Mouse (Mus musculus): ENCODE results near the gene Tnnt1. TPM values are rescaled to one million over a fixed set of nuclear protein-coding genes. Genes with fewer than 3 reads are reported as not detected.
A peak's percentile ranks its signal among the peaks of the same experiment; 100 is the strongest.
"Not testable (repeated sequence)": the region's sequence is repeated elsewhere in the genome, so short reads cannot be mapped to it uniquely, and the experiment has no call there.

Tnnt1 gene
- polyA plus RNA-seq, 1 experiment from 2014 or later: 229 TPM

DNA sequence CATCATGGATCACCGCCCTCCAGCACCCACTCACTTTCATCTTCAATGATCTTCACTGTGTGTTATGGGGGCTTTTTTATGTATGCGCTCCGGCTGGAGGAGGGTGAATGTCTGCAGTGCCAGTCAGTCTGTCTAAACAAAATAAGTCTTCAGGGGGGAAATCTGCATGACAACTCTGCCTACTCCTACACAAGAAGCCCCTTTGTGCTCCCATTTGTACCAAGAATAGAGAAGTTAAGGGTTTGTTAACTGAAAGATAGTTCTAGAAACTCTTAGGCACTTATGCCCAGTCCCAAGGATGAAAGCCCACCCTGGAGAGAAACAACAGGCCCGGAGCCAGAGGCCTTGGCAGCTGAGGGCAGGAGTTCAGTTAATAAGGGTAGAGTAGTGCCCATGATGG, 20.2 kb upstream of the Tnnt1 start:
- Histone ChIP-seq H3K4me2 (no peak overlapping the region), H3K4me1 (peaks cover 12% of the 10 kb centered on the region), H3K36me3 (no peaks in the 10 kb centered on the region), H3K9ac (no peak overlapping the region), H3K27me3 (0 out of 2 replicates have a peak, but pooled peaks cover 4% of the 10 kb centered on the region), H3K27ac (no peak overlapping the region), H3K9me3 (no peaks in the 10 kb centered on the region), H3K4me3 (no peak overlapping the region)
- no peak for ATAC-seq (ENCODE audit: insufficient number of reproducible peaks, low FRiP score, low TSS enrichment, low read depth)
- WGBS: 90% methylated on average over 4 of the region's 4 CpGs

DNA sequence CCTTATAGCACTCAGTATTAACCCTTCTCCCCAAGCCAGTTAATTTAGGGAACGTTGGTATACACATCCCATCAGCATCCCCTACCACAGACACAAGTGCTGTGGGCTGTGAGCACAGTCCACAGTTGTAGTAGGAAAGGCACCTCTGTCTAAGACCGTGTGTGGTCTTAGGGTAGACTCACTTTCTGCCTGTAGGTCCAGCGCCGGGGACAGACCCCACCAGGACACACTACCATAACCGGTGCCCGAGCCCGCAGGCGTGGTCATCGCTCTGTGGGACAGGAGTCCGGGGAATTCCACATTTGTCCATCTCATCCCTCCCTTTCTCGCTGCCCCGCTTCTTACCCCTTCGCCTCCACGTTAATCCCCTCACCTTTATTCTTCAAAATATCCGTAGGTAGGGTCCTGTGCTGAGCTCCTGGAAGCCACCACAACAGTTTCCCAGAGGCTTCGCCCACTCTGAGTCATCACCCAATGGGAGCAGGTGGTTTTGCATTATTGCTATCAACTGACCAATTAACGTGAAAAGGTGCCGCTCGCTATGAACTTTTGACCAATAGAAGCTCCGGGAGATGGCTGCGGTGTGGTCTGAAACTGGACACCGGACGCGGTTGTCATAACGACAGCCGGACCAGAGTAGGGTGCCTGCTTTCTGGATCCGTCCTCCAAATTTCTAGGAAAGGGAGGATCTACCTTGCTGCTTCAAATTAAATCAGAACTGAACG, 16.0 kb upstream of the Tnnt1 start, which contains the start of gene Dnaaf3:
Gene Dnaaf3 (minus strand): TSS at position 449 of the 725 bp plus-strand sequence.
- H3K4me2 ChIP-seq: peak within 1 kb of the TSS; percentile 54
- 0 out of 2 replicates have a peak, but pooled peaks cover 4% of the 10 kb centered on the region for H3K27me3 ChIP-seq
- H3K4me1 ChIP-seq: peaks cover 15% of the 10 kb centered on the region
- no peaks in the 10 kb centered on the region for H3K36me3 ChIP-seq
- H3K4me3 ChIP-seq: peak within 1 kb of the TSS; percentile 37
- no peak within 1 kb of the TSS for H3K27ac ChIP-seq
- WGBS: 3% methylated on average over 28 of the region's 28 CpGs
- H3K9ac ChIP-seq: no peak within 1 kb of the TSS; the same call in 1 of the 2 replicates
- ATAC-seq (ENCODE audit: insufficient number of reproducible peaks, low FRiP score, low TSS enrichment, low read depth): peak; percentile 69
- no peaks in the 10 kb centered on the region for H3K9me3 ChIP-seq

DNA sequence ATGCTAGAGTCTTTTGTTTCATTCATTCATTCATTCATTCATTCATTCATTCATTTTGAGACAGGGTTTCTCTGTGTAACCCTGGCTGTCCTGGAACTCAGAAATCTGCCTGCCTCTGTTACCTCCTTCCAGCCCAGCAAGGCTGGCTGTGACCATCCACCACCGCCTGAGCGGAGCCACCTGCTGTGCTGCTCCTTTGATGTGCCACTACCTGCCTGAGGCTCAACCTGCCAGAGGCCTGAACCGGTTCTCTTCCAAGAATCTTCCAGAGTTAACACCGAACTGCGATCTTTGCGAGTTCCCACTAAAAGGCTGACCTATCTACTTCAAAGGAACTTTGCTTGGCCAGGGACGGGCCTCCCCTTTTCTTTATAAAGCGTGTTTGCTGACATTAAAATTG, 14.0 kb upstream of the Tnnt1 start:
- not testable (repeated sequence) for ATAC-seq (ENCODE audit: insufficient number of reproducible peaks, low FRiP score, low TSS enrichment, low read depth); H3K4me2 ChIP-seq; H3K27me3 ChIP-seq; H3K4me3 ChIP-seq; H3K36me3 ChIP-seq; H3K27ac ChIP-seq; H3K9ac ChIP-seq; H3K9me3 ChIP-seq
- 30% methylated on average over 8 of the region's 8 CpGs for WGBS
- peaks cover 28% of the 10 kb centered on the region for H3K4me1 ChIP-seq

DNA sequence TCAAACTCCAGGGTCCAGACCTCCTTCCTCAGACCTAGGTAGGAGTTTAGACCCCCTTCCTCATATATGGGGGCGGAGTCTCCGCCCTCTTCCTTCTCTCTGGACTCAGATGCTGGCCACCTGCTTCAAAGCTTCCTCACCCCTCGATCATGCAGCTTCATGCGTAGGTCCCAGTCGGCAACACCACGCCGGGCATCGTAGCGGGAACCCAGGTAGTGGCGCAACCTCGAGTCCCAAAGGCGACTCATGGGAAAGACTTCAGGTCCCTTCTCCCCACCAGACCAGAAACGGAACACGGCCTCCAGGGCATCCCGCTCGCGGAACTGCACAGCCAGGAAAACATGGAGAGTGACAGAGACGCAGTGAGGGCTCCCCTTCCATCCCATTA, 11.1 kb upstream of the Tnnt1 start:
- Histone ChIP-seq H3K4me2 (peak overlapping the region; percentile 66), H3K36me3 (no peaks in the 10 kb centered on the region), H3K27ac (no peak overlapping the region), H3K4me3 (peak overlapping the region; percentile 40), H3K27me3 (0 out of 2 replicates have a peak, but pooled peaks cover 4% of the 10 kb centered on the region), H3K9ac (no peak overlapping the region), H3K9me3 (no peaks in the 10 kb centered on the region), H3K4me1 (peaks cover 26% of the 10 kb centered on the region)
- 50% methylated on average over 18 of the region's 18 CpGs for WGBS
- no peak for ATAC-seq (ENCODE audit: insufficient number of reproducible peaks, low FRiP score, low TSS enrichment, low read depth)

DNA sequence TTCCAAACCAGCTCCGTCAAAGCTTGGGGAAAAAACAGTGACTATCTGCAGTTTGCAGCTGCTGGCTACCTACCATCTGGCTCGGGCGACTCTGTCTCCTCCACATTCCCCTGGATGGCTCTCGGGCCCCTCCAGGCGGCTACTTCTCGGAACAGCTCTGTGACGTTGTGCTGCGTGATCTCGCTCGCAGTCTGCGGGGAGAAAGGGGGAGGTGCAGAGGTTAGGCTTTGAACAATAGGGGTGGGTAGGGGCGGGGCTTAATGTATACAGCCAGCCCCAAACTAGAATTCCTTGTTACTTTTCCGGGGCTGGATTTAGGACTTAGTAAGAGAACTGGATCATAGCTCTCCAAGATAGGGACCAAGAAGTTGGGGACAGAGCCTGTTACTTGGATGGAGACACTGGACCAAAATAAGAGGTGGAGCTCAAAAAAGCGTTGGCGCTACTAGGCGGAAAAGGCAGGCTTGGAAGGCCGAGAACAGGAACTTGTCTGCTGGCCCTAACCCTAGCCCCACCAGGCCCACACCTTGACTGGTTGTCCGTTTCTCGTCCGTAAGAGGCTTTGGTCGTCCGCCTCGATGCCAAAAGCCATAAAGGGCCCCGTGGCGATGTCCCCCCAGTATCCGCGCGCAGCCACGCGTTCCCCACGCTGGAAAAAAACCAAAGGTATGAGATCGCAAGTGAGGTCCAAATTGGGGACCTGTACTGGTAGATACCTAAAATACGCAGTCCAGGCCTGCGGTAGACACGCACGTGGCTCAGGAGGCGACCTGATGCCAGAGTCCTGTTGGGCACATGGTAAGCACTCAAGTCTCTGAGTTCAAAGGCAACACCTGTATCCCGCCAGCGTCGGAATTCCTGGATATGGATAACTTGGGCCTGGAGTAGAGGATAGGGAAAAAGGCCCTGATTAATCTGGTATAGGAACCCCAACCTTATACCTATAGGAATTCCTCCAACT, 10.4 kb upstream of the Tnnt1 start:
- peak overlapping the region; percentile 66 for H3K4me2 ChIP-seq
- peak overlapping the region; percentile 31; the same call in 1 of the 2 replicates for H3K9ac ChIP-seq
- H3K9me3 ChIP-seq: no peaks in the 10 kb centered on the region
- ATAC-seq (ENCODE audit: insufficient number of reproducible peaks, low FRiP score, low TSS enrichment, low read depth): peak; percentile 85
- H3K36me3 ChIP-seq: no peaks in the 10 kb centered on the region
- no peaks in the 10 kb centered on the region for H3K27me3 ChIP-seq
- H3K4me1 ChIP-seq: peaks cover 19% of the 10 kb centered on the region
- H3K27ac ChIP-seq: peak overlapping the region; percentile 57
- WGBS: 23% methylated on average over 40 of the region's 40 CpGs
- peak overlapping the region; percentile 40 for H3K4me3 ChIP-seq

DNA sequence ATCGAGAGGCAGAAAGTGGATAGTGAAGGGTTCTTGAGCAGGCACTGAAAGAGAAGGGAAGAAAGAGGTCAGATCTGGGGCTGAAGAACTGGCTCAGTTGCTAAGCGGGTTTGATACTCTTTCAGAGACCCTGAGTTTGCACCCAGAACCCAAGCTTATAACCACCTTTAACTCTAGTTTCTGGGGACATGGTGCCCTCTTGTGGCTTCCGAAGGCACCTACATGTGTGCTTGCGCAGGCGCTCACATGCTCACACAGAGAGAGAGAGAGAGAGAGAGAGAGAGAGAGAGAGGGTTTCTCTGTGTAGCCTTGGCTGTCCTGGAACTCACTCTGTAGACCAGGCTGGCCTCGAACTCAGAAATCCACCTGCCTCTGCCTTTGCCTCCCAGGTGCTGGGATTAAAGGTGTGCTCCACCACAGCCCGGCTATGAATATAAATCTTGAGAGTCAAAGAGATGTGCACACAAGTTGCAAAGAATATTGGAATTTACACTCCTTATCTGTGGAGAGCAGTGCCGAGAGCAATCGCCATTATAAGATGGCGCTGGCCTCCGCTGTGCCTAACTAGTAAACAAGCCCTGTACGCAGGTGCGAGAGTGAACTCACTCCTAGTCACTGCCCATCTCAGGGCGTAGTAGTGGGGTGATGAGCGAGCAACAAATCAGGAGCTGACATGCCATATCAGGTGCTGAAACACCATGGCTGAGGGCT, 8.2 kb upstream of the Tnnt1 start, which contains the start of gene Tnni3:
Gene Tnni3 (minus strand): TSS at position 18 of the 711 bp plus-strand sequence.
- H3K9ac ChIP-seq; H3K4me3 ChIP-seq; H3K9me3 ChIP-seq; H3K27me3 ChIP-seq; H3K4me2 ChIP-seq; ATAC-seq (ENCODE audit: insufficient number of reproducible peaks, low FRiP score, low TSS enrichment, low read depth); H3K36me3 ChIP-seq; H3K27ac ChIP-seq: not testable (repeated sequence)
- H3K4me1 ChIP-seq: peaks cover 28% of the 10 kb centered on the region
- 73% methylated on average over 15 of the region's 15 CpGs for WGBS

DNA sequence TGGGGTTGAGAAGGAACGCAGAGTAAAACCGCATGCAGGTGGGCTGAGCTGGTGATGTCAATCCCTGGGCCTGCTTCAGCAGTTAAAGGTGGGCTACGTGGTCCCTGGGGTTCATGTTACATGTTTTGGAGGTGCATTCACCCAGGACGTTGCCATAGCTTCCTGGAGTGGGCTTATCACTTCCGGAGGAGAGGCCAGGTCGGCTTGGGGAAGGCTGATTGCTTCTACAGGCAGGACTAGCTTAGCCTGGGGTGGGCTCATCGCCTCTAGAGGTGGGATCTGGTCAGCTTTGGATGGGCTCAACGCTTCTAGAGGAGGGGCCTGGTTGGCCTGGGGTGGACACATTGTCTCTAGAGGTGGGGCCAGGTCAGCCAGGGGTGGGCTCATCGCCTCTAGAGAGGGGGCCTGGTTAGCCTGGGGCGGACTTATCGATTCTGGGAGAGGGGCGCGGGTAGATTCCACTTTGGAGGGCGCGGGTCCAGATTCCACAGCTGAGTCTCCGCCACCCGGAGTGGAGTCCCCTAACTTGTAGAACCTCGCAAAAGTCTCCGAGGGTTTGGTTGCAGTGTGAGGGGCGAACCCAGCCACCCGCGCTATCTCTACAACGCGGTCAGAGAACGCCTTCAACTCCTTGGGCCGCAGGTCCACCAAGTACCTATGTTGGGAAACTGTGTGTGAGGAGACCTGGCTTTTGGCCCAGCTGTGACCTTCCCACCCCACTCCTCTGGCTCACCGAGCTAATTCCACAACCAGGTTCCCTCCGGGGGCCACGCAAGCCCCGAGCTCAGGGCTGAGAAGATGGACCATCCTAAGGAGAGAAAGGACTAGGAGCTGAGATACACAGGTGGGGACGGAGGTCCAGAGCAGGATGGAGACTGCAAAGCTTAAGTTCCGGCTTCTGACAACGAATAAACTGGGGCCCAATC, 7.3 kb upstream of the Tnnt1 start:
- Histone ChIP-seq H3K4me2 (no peak overlapping the region), H3K27me3 (0 out of 2 replicates have a peak, but pooled peaks cover 4% of the 10 kb centered on the region), H3K4me3 (no peak overlapping the region), H3K27ac (no peak overlapping the region), H3K9ac (no peak overlapping the region), H3K36me3 (no peaks in the 10 kb centered on the region), H3K9me3 (no peaks in the 10 kb centered on the region), H3K4me1 (peaks cover 28% of the 10 kb centered on the region)
- no peak for ATAC-seq (ENCODE audit: insufficient number of reproducible peaks, low FRiP score, low TSS enrichment, low read depth)
- WGBS: 87% methylated on average over 33 of the region's 33 CpGs

DNA sequence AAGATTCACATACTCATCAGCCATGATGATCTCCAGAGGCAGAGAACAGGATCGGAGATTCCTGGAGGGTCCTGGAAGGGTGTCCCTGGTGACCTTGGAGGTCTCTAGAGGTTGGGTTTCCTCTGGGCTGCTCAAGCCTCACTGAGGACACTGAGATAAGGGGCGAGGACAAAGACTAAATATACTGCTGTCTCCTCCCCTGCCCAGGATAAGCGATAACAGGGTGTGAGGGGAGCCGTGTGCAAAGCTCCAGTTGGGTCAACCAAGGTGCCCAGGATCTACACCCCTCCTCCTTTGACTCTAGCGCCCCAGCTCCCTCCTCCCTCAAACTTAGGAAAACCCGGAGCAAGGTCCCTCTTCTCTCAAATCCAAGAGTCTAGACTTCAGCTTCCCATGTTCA, 6.1 kb upstream of the Tnnt1 start:
- ATAC-seq (ENCODE audit: insufficient number of reproducible peaks, low FRiP score, low TSS enrichment, low read depth): no peak
- H3K9ac ChIP-seq: no peak overlapping the region
- no peak overlapping the region for H3K4me3 ChIP-seq
- peaks cover 26% of the 10 kb centered on the region for H3K4me1 ChIP-seq
- 83% methylated on average over 6 of the region's 6 CpGs for WGBS
- no peaks in the 10 kb centered on the region for H3K36me3 ChIP-seq
- H3K9me3 ChIP-seq: no peaks in the 10 kb centered on the region
- no peak overlapping the region for H3K27ac ChIP-seq
- no peak overlapping the region for H3K4me2 ChIP-seq
- 0 out of 2 replicates have a peak, but pooled peaks cover 4% of the 10 kb centered on the region for H3K27me3 ChIP-seq

DNA sequence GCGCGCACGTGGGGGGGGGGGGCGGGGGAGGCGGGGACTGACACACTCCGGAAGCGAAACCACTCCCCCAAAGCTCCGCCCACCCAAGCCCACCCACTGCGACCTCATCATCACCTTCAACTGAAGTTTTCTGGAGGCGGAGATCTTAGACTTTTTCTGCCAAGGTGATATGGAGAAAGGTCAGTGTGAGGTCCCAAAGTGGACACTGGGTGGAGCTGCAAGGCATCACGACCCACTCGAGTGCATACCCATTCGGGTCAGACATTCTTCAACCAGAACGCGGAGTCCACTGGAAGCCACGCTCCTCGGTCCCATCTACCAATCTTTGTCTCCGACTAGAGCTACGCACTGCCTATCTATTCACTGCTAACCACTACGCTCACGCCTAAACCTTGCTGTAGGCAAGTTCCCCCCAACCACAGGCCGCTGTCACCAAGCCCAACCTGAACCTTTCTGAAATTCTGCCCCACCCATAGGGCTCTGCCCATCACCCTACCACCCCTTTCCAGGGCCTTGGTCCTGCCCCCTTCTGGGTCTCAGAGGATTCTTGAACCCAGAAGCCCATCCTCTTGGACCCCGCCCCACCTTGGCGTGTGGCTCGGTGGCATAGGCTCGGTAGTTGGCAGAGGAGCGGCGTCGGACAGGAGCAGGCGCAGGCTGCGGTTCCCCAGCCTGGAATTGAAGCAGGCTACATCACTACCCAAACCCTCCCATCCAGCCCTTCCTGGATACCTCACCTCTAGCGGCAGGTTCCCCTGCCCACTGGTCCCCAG, 5.2 kb upstream of the Tnnt1 start:
- no peaks in the 10 kb centered on the region for H3K36me3 ChIP-seq
- peaks cover 17% of the 10 kb centered on the region for H3K4me1 ChIP-seq
- no peak overlapping the region for H3K9ac ChIP-seq
- peak overlapping the region; percentile 45 for H3K4me2 ChIP-seq
- H3K9me3 ChIP-seq: no peaks in the 10 kb centered on the region
- H3K27ac ChIP-seq: no peak overlapping the region
- ATAC-seq (ENCODE audit: insufficient number of reproducible peaks, low FRiP score, low TSS enrichment, low read depth): no peak
- 0 out of 2 replicates have a peak, but pooled peaks cover 4% of the 10 kb centered on the region for H3K27me3 ChIP-seq
- peak overlapping the region; percentile 26 for H3K4me3 ChIP-seq
- WGBS: 34% methylated on average over 32 of the region's 32 CpGs

DNA sequence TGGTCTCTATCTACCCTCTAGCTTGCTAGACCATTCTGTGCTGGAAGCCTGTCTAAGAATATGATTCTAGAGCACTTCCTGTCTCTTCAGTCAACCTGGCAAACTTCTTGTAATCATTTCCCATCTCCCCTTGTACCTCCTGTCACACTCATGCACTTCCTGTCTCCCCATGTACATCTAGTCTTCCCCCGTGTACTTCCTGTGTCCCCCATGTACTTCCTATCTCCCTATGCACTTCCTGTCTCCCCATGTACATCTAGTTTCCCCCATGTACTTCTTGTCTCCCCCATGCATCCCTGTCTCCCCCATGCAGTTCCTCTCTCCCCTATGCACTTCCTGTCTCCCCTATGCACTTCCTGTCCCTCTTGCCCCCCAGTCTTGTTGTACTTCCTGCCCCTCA, 2.3 kb upstream of the Tnnt1 start:
- H3K27ac ChIP-seq: no peak overlapping the region
- 0 out of 2 replicates have a peak, but pooled peaks cover 4% of the 10 kb centered on the region for H3K27me3 ChIP-seq
- no peaks in the 10 kb centered on the region for H3K36me3 ChIP-seq
- H3K9ac ChIP-seq: no peak overlapping the region
- H3K9me3 ChIP-seq: no peaks in the 10 kb centered on the region
- peaks cover 17% of the 10 kb centered on the region; the same call in 1 of the 2 replicates for H3K4me1 ChIP-seq
- WGBS: 67% methylated on average over 1 of the region's 1 CpGs
- H3K4me3 ChIP-seq: no peak overlapping the region
- H3K4me2 ChIP-seq: no peak overlapping the region
- no peak for ATAC-seq (ENCODE audit: insufficient number of reproducible peaks, low FRiP score, low TSS enrichment, low read depth)
